Mouse (Mus musculus): ENCODE measurements around the gene Socs7. TPM values are rescaled to one million over a fixed set of nuclear protein-coding genes. Genes with fewer than 3 reads are reported as not detected.

Gene Socs7
- polyA plus RNA-seq, 1 experiment from 2014 or later, result 4.5 TPM

DNA sequence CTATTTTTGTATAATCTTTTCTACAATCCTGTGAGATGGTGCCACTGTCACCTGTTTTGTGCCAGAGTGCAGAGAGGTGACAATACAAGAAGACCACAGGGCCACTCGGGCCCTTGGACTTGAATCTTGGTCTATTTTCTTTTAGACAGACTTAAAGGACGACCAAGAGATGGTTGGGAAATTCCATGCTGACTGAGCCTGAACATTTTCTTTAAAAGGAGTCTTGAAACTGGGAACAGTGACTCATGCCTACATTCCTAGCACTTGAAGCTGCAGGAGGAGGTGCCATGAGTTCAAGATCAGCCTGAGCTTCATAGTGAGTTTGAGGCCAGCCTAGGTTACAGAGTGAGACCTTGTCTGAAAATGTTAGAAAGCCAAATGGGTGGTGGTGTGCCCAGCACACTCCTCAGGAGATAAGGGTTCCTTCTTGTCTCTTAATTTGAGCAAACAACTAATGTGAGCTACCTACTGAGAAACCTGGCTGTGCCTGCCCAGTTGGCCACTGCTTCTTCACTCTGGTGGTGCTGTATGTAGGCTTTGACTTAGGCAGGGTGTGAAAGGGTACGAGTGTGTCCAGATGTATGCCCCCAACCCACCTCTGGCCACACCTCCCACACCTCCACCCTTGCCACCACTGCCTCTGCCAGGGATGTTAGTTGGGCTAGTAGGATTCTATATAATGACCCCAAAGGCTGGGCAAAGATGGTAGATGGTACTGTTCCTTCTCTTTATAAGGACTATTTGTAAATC is 39.5 kb downstream of the Socs7 start:
- DNase-seq (ENCODE audit: low spot score) (no peak), ATAC-seq (replicated peaks; ENCODE audit: low FRiP score) (no peak)
- Histone ChIP-seq H3K4me1 (replicated peaks; ENCODE audit: control insufficient read depth, insufficient read depth, low read length) (peaks cover 13% of the 10 kb centered on the region), H3K36me3 (ENCODE audit: control insufficient read depth, insufficient read depth, low read length) (no peaks in the 10 kb centered on the region), H3K27ac (ENCODE audit: low read depth, low read length) (no peak overlapping the region), H3K9ac (ENCODE audit: low read length) (0 out of 2 replicates have a peak overlapping the region, but pooled peaks have one; percentile 1), H3K9me3 (ENCODE audit: control insufficient read depth, low read length) (no peaks in the 10 kb centered on the region), H3K27me3 (ENCODE audit: control insufficient read depth, insufficient read depth, low read length) (peaks cover 13% of the 10 kb centered on the region; the same call in 1 of the 2 replicates), H3K4me3 (ENCODE audit: low read depth, low read length) (no peak overlapping the region), H3K4me2 (ENCODE audit: low read depth, low read length, severe bottlenecking) (no peak overlapping the region)
- 77% methylated on average over 3 of the region's 3 CpGs for WGBS

DNA sequence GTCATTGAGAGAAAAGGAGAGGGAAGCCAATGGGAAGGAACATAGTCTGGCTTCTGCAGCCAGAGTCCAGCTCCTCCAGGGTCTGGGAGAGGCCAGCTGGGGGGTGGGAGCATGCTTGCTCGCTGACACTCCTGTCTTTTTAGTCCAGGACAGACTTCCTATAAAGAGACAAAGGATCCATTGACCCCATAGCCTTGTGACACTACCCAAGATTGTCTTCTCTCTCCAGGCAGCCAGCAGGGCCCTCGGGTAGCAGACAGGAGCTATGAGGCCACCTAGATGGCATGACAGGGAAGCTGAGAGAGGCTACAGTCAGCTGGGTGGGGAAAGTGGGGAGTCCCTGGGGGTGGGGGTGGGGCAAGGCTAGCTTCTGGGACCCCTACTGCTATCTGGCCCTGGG is 40.4 kb downstream of the Socs7 start:
- Histone ChIP-seq H3K36me3 (ENCODE audit: control insufficient read depth, insufficient read depth, low read length) (no peaks in the 10 kb centered on the region), H3K27me3 (ENCODE audit: control insufficient read depth, insufficient read depth, low read length) (peaks cover 16% of the 10 kb centered on the region; the same call in 1 of the 2 replicates), H3K4me2 (ENCODE audit: low read depth, low read length, severe bottlenecking) (no peak overlapping the region), H3K4me1 (replicated peaks; ENCODE audit: control insufficient read depth, insufficient read depth, low read length) (peaks cover 13% of the 10 kb centered on the region), H3K9me3 (ENCODE audit: control insufficient read depth, low read length) (no peaks in the 10 kb centered on the region), H3K27ac (ENCODE audit: low read depth, low read length) (no peak overlapping the region), H3K4me3 (ENCODE audit: low read depth, low read length) (no peak overlapping the region), H3K9ac (ENCODE audit: low read length) (no peak overlapping the region)
- 4% methylated on average over 2 of the region's 2 CpGs for WGBS
- no peak for DNase-seq (ENCODE audit: low spot score)
- no peak for ATAC-seq (replicated peaks; ENCODE audit: low FRiP score)

DNA sequence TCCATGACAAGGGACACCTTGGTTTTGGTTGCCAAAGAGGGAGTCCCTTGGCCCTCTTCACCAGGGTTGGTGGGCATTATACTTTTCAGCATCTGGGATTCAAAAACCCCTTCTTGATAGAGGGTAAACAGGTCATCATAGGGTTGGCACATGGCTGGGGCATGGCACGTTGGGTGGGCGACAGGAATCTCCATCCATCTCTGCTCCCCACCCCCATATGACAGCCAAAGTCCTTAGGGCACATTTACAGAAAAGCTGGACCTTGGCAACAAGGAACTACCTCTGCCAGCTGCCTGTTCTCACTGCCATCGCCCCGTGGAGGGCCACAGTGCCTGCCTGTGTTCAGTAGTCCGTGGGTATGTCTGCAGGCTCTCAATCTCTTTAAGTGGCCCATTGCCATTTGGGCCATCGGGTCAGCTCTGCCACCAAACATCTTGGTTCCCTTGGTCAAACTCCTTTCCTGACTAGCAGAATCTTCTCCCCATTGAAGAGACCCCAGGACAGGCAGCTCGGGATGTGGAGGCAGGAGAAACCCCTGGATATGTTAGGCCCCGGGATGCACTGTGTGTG is 41.3 kb downstream of the Socs7 start:
- H3K4me2 ChIP-seq (ENCODE audit: low read depth, low read length, severe bottlenecking), result peak overlapping the region; percentile 98
- H3K4me1 ChIP-seq (replicated peaks; ENCODE audit: control insufficient read depth, insufficient read depth, low read length), result peaks cover 13% of the 10 kb centered on the region
- H3K27ac ChIP-seq (ENCODE audit: low read depth, low read length), result no peak overlapping the region
- H3K27me3 ChIP-seq (ENCODE audit: control insufficient read depth, insufficient read depth, low read length), result peaks cover 16% of the 10 kb centered on the region; the same call in 1 of the 2 replicates
- H3K9ac ChIP-seq (ENCODE audit: low read length), result no peak overlapping the region
- DNase-seq (ENCODE audit: low spot score) (no peak), ATAC-seq (replicated peaks; ENCODE audit: low FRiP score) (no peak)
- peak overlapping the region; percentile 58; the same call in 1 of the 2 replicates for H3K4me3 ChIP-seq (ENCODE audit: low read depth, low read length)
- H3K9me3 ChIP-seq (ENCODE audit: control insufficient read depth, low read length), result no peaks in the 10 kb centered on the region
- no peaks in the 10 kb centered on the region for H3K36me3 ChIP-seq (ENCODE audit: control insufficient read depth, insufficient read depth, low read length)
- WGBS, result 48% methylated on average over 8 of the region's 8 CpGs

DNA sequence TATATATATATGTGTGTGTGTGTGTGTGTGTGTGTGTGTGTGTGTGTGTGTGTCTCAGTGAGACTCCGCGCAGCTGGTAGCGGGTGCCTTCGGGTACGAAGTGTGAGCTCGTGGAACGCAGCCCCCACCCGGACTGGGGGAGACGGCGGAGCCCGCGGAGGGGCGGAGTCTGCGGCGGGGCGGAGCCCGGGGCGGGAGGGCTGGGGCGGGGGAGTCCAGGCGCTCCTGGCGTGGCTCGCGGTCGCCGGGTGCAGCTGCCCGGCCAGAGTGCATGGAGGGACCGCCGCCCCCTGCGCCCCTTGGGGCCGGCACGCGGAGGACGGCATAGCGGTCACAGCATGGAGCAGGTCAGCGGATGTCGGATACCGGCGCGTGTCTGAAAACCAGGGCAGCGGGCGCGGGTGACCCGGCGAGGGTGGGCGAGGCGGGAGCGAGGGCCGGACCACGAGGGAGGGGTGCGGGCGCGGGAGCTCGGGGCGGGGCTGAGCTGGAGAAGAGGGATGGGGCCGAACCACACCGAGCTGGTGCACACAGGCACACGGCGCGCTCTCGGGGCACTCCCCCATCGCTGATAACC is 41.9 kb downstream of the Socs7 start:
- WGBS, result under 1% methylated on average over 57 of the region's 61 CpGs
- ATAC-seq (replicated peaks; ENCODE audit: low FRiP score) (peak; percentile 43; the same call in 1 of the 2 replicates), DNase-seq (ENCODE audit: low spot score) (peak; percentile 79)
- Histone ChIP-seq H3K4me3 (ENCODE audit: low read depth, low read length) (peak overlapping the region; percentile 58), H3K4me1 (replicated peaks; ENCODE audit: control insufficient read depth, insufficient read depth, low read length) (peaks cover 13% of the 10 kb centered on the region), H3K27ac (ENCODE audit: low read depth, low read length) (no peak overlapping the region), H3K9ac (ENCODE audit: low read length) (peak overlapping the region; percentile 59), H3K27me3 (ENCODE audit: control insufficient read depth, insufficient read depth, low read length) (peaks cover 16% of the 10 kb centered on the region; the same call in 1 of the 2 replicates), H3K36me3 (ENCODE audit: control insufficient read depth, insufficient read depth, low read length) (no peaks in the 10 kb centered on the region), H3K9me3 (ENCODE audit: control insufficient read depth, low read length) (no peaks in the 10 kb centered on the region), H3K4me2 (ENCODE audit: low read depth, low read length, severe bottlenecking) (peak overlapping the region; percentile 98)

DNA sequence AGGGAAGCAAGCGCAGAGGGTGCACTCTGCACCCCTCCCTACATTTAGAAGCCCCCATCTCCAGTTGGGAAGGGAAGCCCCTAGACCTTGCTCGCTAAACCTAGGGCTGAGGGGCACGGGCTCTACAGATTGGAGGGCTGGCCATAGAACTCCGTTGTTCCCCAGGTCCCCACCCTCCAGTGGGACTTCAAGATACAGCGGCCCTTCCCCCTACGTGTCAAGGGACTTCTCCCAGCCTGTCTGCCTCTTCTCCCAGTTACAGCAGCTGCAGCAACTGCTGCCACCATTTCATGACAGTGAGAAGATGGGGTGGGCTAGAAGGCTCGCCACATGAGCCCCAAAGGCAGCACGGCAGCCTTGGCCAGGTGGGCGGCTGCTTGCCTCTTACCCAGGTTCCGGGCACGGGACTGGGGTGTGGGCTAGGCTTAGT is 42.4 kb downstream of the Socs7 start:
- no peaks in the 10 kb centered on the region for H3K36me3 ChIP-seq (ENCODE audit: control insufficient read depth, insufficient read depth, low read length)
- H3K27me3 ChIP-seq (ENCODE audit: control insufficient read depth, insufficient read depth, low read length), result peaks cover 16% of the 10 kb centered on the region; the same call in 1 of the 2 replicates
- under 1% methylated on average over 11 of the region's 11 CpGs for WGBS
- H3K4me3 ChIP-seq (ENCODE audit: low read depth, low read length), result peak overlapping the region; percentile 58
- DNase-seq (ENCODE audit: low spot score), result peak; percentile 64
- H3K4me2 ChIP-seq (ENCODE audit: low read depth, low read length, severe bottlenecking), result peak overlapping the region; percentile 98
- ATAC-seq (replicated peaks; ENCODE audit: low FRiP score), result no peak
- H3K27ac ChIP-seq (ENCODE audit: low read depth, low read length), result no peak overlapping the region
- H3K9me3 ChIP-seq (ENCODE audit: control insufficient read depth, low read length), result no peaks in the 10 kb centered on the region
- peak overlapping the region; percentile 59 for H3K9ac ChIP-seq (ENCODE audit: low read length)
- peaks cover 13% of the 10 kb centered on the region for H3K4me1 ChIP-seq (replicated peaks; ENCODE audit: control insufficient read depth, insufficient read depth, low read length)

DNA sequence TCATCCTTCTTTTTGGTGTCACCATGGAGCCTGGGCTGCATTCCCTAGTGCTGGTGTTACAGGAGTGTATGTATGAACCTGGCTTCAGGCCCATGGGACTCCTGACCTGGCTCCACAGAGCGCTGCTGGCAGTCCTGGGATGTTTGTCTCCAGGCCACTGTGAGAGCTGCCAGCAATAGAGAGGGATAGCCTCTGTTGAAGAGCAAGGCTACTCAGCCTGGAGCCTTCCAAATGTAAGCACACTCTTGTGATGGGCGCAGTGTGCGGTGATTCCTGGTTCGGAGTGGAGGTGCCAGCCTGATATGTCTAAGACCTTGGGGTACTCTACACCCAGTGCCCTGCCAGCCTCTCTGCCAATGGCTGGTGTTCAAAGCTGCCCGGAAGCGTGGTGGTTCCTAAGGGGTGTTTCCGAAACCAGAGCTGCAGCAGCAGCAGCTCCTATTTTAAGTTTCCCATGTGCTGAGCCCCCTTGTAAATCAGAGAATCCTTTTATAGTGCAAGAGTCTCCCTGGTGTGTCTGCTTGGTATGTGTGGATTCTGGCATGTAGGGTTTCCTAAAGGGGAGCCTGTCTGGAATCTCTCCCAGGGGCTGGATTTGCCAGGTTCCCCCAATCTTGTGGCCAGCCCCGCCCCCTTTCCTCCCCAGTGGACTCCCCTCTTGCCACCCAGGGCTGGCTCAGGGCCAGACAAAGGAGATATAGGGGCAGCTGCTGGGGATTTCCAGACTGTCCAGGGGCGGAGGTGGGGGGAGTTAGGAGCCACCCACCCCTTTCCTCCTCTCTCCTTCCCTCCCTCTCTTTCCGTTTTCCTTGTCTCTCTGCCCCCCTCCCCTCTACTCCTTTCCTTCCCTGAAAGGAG is 44.0 kb downstream of the Socs7 start:
- H3K4me2 ChIP-seq (ENCODE audit: low read depth, low read length, severe bottlenecking), result no peak overlapping the region
- WGBS, result 68% methylated on average over 10 of the region's 10 CpGs
- H3K4me1 ChIP-seq (replicated peaks; ENCODE audit: control insufficient read depth, insufficient read depth, low read length), result peaks cover 9% of the 10 kb centered on the region
- no peak overlapping the region for H3K27ac ChIP-seq (ENCODE audit: low read depth, low read length)
- DNase-seq (ENCODE audit: low spot score) (no peak), ATAC-seq (replicated peaks; ENCODE audit: low FRiP score) (no peak)
- no peaks in the 10 kb centered on the region for H3K36me3 ChIP-seq (ENCODE audit: control insufficient read depth, insufficient read depth, low read length)
- H3K9me3 ChIP-seq (ENCODE audit: control insufficient read depth, low read length), result no peaks in the 10 kb centered on the region
- no peak overlapping the region for H3K9ac ChIP-seq (ENCODE audit: low read length)
- peaks cover 16% of the 10 kb centered on the region; the same call in 1 of the 2 replicates for H3K27me3 ChIP-seq (ENCODE audit: control insufficient read depth, insufficient read depth, low read length)
- H3K4me3 ChIP-seq (ENCODE audit: low read depth, low read length), result no peak overlapping the region

DNA sequence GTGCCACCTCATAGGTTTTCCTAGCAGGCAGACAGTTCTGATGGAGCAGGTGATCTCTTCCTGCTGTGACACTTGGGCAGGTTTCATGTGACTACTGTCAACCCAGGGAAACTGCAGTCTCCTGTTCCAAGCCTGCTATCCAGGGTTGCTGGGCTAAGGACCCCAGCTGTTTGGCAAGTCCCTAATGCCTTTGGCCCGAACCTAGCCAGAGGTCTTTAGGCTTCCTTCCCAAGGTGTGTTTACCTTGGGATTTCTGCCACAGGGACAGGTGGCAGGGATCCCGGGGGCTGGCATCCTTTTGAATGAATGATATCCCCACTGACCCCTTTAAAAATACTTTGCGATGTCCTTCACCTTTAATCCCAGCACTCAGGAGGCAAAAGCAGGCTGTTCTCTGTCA is 45.1 kb downstream of the Socs7 start:
- H3K27me3 ChIP-seq (ENCODE audit: control insufficient read depth, insufficient read depth, low read length), result peaks cover 16% of the 10 kb centered on the region; the same call in 1 of the 2 replicates
- no peak overlapping the region for H3K4me3 ChIP-seq (ENCODE audit: low read depth, low read length)
- no peak overlapping the region for H3K4me2 ChIP-seq (ENCODE audit: low read depth, low read length, severe bottlenecking)
- H3K27ac ChIP-seq (ENCODE audit: low read depth, low read length), result no peak overlapping the region
- DNase-seq (ENCODE audit: low spot score), result no peak
- no peak for ATAC-seq (replicated peaks; ENCODE audit: low FRiP score)
- H3K9ac ChIP-seq (ENCODE audit: low read length), result no peak overlapping the region
- peaks cover 9% of the 10 kb centered on the region for H3K4me1 ChIP-seq (replicated peaks; ENCODE audit: control insufficient read depth, insufficient read depth, low read length)
- WGBS, result 81% methylated on average over 3 of the region's 3 CpGs
- no peaks in the 10 kb centered on the region for H3K36me3 ChIP-seq (ENCODE audit: control insufficient read depth, insufficient read depth, low read length)
- H3K9me3 ChIP-seq (ENCODE audit: control insufficient read depth, low read length), result no peaks in the 10 kb centered on the region

DNA sequence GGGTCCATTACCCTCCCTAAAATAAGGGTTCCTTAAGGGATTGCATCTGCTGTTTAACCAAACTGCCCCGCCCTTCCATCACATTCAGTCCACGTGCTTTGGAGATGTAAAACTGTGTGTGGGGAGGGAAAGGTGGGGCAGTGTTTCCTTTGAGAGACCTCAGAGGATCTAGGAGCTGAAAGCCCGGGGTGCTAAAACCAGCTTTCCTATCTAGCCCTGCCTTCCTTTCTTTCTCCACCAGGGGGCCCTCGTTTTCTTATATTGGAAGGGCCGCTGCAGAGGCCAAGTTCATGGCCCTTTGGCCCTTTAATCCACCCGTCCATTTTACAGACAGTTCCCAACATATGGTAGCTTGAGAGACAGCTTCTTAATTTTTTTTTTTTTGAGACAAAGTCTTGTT is 45.8 kb downstream of the Socs7 start:
- 2% methylated on average over 6 of the region's 6 CpGs for WGBS
- Histone ChIP-seq H3K36me3 (ENCODE audit: control insufficient read depth, insufficient read depth, low read length) (no peaks in the 10 kb centered on the region), H3K4me2 (ENCODE audit: low read depth, low read length, severe bottlenecking) (no peak overlapping the region), H3K4me1 (replicated peaks; ENCODE audit: control insufficient read depth, insufficient read depth, low read length) (peaks cover 9% of the 10 kb centered on the region), H3K27ac (ENCODE audit: low read depth, low read length) (no peak overlapping the region), H3K4me3 (ENCODE audit: low read depth, low read length) (no peak overlapping the region), H3K9ac (ENCODE audit: low read length) (no peak overlapping the region), H3K27me3 (ENCODE audit: control insufficient read depth, insufficient read depth, low read length) (peaks cover 16% of the 10 kb centered on the region; the same call in 1 of the 2 replicates), H3K9me3 (ENCODE audit: control insufficient read depth, low read length) (no peaks in the 10 kb centered on the region)
- DNase-seq (ENCODE audit: low spot score) (peak; percentile 74), ATAC-seq (replicated peaks; ENCODE audit: low FRiP score) (no peak)
